Mouse (Mus musculus) small intestine, adult 2 months (tissue): ENCODE measurements around the gene Pde4d.

Source experiments
- CTCF ChIP-seq: fragments of 200-500 bp; IDR thresholded peaks from 2 replicates; pipeline ENCODE4 v1.5.1; 2012; ENCODE audit warnings: low read depth, mild to moderate bottlenecking, control low read depth, inconsistent platforms, low read length, moderate library complexity, mixed read lengths; ENCODE audit not compliant: insufficient replicate concordance, insufficient read length; ENCODE audit errors: extremely low read depth
- POLR2A ChIP-seq: fragments of 200-500 bp; IDR thresholded peaks from 2 replicates; pipeline ENCODE4 v1.6.1; 2012; ENCODE audit warnings: low read depth, mild to moderate bottlenecking, control low read depth, inconsistent platforms, low read length, moderate library complexity

DNA sequence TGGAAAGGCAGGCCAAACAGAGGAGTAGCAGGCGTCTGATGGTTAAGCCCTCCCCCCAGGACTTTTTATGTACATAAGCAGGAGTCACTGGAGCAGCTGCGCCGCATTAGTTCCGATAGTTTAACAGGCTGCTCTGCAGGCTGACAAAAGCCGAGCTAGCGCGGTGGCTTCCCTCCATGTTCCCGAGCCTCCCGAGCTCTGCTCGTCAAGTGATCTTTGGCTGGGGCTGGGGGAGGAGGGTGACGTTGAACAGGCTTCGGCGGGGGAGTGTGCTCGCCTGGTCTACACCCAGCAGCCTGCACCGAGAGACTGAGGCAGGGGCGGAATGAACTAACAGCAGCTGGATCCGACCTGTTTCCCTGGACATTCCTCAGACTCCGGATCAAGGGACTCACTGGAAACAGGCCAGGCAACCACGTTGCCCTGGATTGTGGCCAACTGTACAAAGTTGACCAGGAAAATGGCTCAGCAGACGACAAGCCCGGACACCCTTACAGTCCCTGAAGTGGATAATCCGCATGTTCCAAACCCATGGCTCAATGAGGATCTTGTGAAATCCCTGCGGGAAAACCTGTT lies 810.6 kb downstream of the Pde4d start:
- TF ChIP-seq CTCF (no peak), POLR2A (peak; percentile 62; the same call in 1 of the 2 replicates)
